Mouse (Mus musculus) ES-Bruce4 (cell line): ENCODE data around the gene Mad1l1.

ENCODE experiments used
- CTCF ChIP-seq: IDR thresholded peaks from one replicate; pipeline ENCODE4 v1.8.1; 2011; ENCODE audit warnings: low read depth, low read length
- EP300 ChIP-seq: IDR thresholded peaks from 2 replicates; pipeline ENCODE4 v1.6.1; 2011; ENCODE audit warnings: low read depth, low read length; ENCODE audit not compliant: insufficient read depth
- POLR2A ChIP-seq: IDR thresholded peaks from one replicate; pipeline ENCODE4 v1.8.1; 2011; ENCODE audit warnings: low read length; ENCODE audit not compliant: insufficient read depth

GRCm38 (mm10) chr5:140223070-140224053, 98.0 kb downstream of the Mad1l1 start:
- TF ChIP-seq POLR2A, result no peak
- no peak for TF ChIP-seq CTCF
- TF ChIP-seq EP300, result no peak
